Mouse (Mus musculus): Measurements from ENCODE around the gene Gm36864. TPM values are rescaled to one million over a fixed set of nuclear protein-coding genes. Genes with fewer than 3 reads are reported as not detected.
"Not testable (repeated sequence)": the region's sequence is repeated elsewhere in the genome, so short reads cannot be mapped to it uniquely, and the experiment has no call there.

Gene Gm36864
- polyA plus RNA-seq, 1 experiment from 2014 or later: not detected

DNA sequence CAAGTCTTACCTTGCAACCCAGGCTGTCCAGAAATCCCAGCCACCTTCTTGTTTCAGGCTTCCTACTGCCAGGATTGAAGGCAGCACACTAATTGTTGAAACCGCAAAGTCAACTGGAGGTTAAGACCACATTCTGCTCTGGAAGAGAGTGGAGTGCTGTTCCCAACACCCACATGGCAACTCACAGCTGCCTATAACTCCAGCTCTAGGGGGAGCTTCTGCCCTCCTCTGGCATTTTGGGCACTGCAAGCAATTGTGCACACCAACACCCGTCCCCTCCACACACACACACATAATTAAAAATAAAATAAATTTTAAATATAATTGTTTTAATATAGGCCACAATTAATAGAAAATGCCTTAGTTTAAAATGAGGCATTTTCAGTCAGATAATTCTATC is 5.2 kb downstream of the Gm36864 start:
- Histone ChIP-seq H3K4me3 (no peak overlapping the region), H3K36me3 (no peaks in the 10 kb centered on the region), H3K4me2 (no peak overlapping the region), H3K4me1 (peaks cover 7% of the 10 kb centered on the region; the same call in 1 of the 2 replicates), H3K9me3 (no peaks in the 10 kb centered on the region), H3K27ac (no peak overlapping the region), H3K27me3 (no peaks in the 10 kb centered on the region), H3K9ac (no peak overlapping the region)
- ATAC-seq (ENCODE audit: borderline replicate concordance, extremely low read depth, low FRiP score, low TSS enrichment): no peak
- 61% methylated on average over 2 of the region's 2 CpGs for WGBS

DNA sequence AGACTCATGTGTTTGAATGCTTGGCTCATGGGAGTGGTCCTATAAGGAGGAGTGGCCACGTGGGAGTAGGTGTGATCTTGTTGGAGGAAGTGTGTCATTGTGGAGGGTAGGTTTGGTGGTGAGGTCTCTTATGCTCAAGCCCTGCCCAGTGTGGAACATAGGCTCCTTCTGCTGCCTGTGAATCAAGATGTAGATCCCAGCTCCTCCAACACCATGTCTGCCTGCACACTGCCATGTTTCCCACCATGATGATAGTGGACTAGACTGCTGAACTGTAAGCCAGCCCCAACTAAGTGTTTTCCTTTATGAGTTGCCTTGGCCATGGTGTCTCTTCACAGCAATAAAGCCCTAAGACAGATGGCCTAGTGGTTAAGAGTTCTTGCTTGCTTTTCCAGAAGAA is 8.1 kb downstream of the Gm36864 start:
- ATAC-seq (ENCODE audit: borderline replicate concordance, extremely low read depth, low FRiP score, low TSS enrichment): no peak
- Histone ChIP-seq H3K9ac (no peak overlapping the region), H3K4me1 (peaks cover 19% of the 10 kb centered on the region), H3K9me3 (no peaks in the 10 kb centered on the region), H3K27me3 (no peaks in the 10 kb centered on the region), H3K4me3 (no peak overlapping the region), H3K27ac (no peak overlapping the region), H3K4me2 (no peak overlapping the region), H3K36me3 (peaks cover 11% of the 10 kb centered on the region)
- 60% methylated on average over 1 of the region's 1 CpGs for WGBS

DNA sequence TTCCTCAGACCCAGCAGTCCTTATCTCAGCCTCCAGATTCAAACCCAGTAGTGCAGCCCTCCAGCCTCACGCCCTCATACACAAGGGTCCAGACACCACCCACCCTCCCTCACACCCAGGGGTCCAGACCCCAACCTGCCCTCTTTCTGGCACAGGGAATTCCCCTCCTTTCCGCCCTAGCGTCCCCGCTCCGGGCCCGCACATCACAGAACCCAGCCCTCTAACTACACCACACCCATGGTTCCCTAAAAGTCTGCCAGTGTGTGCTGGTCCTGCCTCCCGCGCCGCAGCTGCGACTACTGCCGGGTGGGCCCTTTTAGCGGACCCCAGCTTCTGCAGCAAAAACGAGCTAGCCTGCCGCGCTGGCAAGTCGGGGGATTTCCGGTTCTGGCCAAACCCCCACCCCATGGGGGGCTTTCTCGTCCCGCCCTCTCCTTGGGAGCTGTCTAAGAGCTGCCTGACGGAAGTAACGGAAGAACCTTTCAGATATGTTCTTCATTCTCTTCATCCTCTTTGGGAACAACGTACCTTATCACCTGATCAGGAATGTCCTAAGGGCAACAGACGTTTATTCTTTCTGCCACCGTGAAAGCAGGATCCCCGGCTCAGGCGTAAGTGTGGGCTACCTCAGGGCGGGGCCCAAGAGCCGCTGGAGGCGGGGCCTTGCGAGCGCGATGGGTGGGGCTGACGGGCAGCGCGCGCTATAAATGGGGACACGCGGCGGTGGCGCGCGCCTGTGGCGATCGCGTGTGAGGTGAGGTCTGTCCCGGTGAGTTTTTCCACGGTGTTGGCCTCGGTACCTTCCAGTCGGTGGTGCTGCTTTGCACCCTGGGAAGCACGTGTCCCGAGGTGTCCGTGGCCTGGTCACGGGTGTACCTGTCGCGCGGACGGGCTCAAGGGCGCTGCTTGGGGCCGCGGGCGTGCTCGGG is 10.3 kb downstream of the Gm36864 start, which contains the start of the genes 1700028J19Rik and 2410002F23Rik:
TSS of gene 1700028J19Rik (minus strand) at position 641 of the 929 bp plus-strand sequence.
TSS of gene 2410002F23Rik (plus strand) at position 668 of the 929 bp plus-strand sequence.
- Histone ChIP-seq H3K4me2 (peak within 1 kb of the TSS; percentile 63), H3K4me1 (peaks cover 19% of the 10 kb centered on the region), H3K9me3 (no peaks in the 10 kb centered on the region), H3K27me3 (no peaks in the 10 kb centered on the region), H3K4me3 (peak within 1 kb of the TSS; percentile 99), H3K9ac (peak within 1 kb of the TSS; percentile 91), H3K27ac (peak within 1 kb of the TSS; percentile 93), H3K36me3 (peaks cover 31% of the 10 kb centered on the region)
- under 1% methylated on average over 62 of the region's 62 CpGs for WGBS
- peak; percentile 80 for ATAC-seq (ENCODE audit: borderline replicate concordance, extremely low read depth, low FRiP score, low TSS enrichment)

DNA sequence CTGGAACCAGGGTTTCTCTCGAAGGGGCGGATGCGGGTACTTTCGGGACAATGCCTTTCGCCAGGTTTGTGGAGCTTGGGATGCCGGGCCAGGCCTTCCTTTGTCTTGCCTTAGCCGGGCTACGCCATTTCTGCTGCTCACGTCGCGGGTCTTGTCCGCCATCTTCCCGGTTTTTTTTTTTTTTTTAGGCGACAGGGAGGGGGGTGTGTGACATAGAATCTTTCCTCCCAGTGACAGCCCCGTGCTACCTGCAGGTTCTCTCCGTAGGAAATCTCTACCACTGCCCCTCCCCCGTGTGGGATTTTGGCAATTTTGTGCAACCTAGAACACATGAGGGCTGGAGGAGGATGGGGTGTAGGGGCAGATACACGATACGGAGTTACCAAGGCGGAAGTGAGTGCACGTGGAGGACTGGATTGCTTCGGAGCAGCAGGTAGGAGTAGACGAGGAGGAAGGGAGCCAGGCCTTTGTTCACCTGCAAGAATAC is 11.1 kb downstream of the Gm36864 start:
- Histone ChIP-seq H3K4me1 (peaks cover 19% of the 10 kb centered on the region), H3K4me2 (peak overlapping the region; percentile 63), H3K9ac (peak overlapping the region; percentile 91), H3K36me3 (peaks cover 33% of the 10 kb centered on the region), H3K27me3 (no peaks in the 10 kb centered on the region), H3K9me3 (no peaks in the 10 kb centered on the region), H3K27ac (peak overlapping the region; percentile 93), H3K4me3 (peak overlapping the region; percentile 99)
- peak; percentile 23; the same call in 1 of the 2 replicates for ATAC-seq (ENCODE audit: borderline replicate concordance, extremely low read depth, low FRiP score, low TSS enrichment)
- under 1% methylated on average over 23 of the region's 23 CpGs for WGBS

DNA sequence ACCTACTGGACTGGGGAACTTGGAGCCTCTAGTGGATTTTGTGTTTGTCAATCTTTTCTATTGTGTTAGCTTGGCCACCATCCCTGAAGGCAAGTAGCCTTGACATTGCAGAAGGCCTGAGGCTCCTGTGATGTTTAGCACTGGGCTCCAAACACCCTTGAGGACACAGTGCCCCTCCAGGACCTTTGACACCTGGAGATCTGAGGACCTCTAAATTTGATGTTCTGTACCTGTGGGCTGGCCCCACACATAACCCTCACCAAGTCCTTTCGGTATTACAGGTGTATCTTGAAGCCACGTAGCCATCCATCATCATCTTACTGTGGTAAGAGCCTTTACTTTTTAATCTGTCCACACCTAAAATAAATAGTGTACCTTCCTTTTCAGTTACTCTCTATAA is 12.0 kb downstream of the Gm36864 start:
- H3K27ac ChIP-seq: no peak overlapping the region
- peaks cover 42% of the 10 kb centered on the region for H3K36me3 ChIP-seq
- no peaks in the 10 kb centered on the region for H3K9me3 ChIP-seq
- peak overlapping the region; percentile 91; the same call in 1 of the 2 replicates for H3K9ac ChIP-seq
- H3K4me3 ChIP-seq: peak overlapping the region; percentile 99
- no peaks in the 10 kb centered on the region for H3K27me3 ChIP-seq
- WGBS: 75% methylated on average over 2 of the region's 2 CpGs
- peak overlapping the region; percentile 63 for H3K4me2 ChIP-seq
- ATAC-seq (ENCODE audit: borderline replicate concordance, extremely low read depth, low FRiP score, low TSS enrichment): no peak
- peaks cover 19% of the 10 kb centered on the region for H3K4me1 ChIP-seq

DNA sequence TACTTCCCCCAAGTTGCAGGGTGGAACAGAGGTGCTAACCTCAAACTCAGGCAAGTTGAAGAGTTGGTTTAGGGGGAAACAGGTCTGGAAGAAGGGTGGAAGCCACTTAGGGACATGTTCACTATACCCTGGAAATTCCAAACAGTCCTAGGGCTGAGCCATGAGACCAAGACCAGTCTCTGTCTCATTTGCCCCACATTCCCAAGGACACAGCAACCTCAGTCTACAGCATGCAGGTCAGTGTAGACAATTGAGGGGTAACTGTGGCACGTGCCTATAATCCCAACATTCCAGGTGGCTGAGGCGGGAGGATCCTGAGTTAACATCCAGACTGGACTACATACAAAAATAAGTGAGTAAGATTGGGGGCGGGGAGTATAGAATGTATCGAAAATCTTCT is 13.3 kb downstream of the Gm36864 start:
- WGBS: 93% methylated on average over 4 of the region's 4 CpGs
- no peak overlapping the region for H3K27ac ChIP-seq
- no peak overlapping the region for H3K4me2 ChIP-seq
- H3K4me3 ChIP-seq: no peak overlapping the region
- no peaks in the 10 kb centered on the region for H3K27me3 ChIP-seq
- peaks cover 19% of the 10 kb centered on the region for H3K4me1 ChIP-seq
- H3K9me3 ChIP-seq: no peaks in the 10 kb centered on the region
- no peak overlapping the region for H3K9ac ChIP-seq
- no peak for ATAC-seq (ENCODE audit: borderline replicate concordance, extremely low read depth, low FRiP score, low TSS enrichment)
- H3K36me3 ChIP-seq: peaks cover 44% of the 10 kb centered on the region

DNA sequence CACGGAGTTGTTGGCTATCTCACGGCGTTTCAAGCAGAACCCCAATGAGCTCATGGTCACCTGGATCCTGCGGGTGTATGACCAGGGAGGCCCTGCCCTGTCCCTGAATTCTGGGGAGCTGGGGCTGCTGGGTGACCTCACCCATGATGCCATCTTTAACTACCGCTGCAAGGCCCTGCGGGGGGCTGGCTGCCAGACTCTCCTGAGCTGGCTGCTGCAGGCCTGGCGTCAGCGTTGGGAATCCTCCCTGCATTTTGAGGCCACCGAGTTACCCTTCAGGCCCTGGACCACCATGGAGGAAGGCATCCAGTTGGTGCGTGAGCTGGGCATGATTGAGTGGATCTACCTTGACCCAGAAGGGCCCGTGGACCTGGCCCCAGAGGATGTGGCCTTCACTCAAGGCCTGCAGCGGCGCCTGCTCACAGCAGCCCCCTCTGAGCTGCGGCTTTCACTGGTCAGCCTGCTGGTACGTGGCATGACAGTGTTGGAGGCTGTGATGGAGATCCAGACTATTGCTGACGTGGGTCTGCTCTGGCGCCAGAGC is 14.8 kb downstream of the Gm36864 start:
- H3K27me3 ChIP-seq, H3K9ac ChIP-seq: not testable (repeated sequence)

DNA sequence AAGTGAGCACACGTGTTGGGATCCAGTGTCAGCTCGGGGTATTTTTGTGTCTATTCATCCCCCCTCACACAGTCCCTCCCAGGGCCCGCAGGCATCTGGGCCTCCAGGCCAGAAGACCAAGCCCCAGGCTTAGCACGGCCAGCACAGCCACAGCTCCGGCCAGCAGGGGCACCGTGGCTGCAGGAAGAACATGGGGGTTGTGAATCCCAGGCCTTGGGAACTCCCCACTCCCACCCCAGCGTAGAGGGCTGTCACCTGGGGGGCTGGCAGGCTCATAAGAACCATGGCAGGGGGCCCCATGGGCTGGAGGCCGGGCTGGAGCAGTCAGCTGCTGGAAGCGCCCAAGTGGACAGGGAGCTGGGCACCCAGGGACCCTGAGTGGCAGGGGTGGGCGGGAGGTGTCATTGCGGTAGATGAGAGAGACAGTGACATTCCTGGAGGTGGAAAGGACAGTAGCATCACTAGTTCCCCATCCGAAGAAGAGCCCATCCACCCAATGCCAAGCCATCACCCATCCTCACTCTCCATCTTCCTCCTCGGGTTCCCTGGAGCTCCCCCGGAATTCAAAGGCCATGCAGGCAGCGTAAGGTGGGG is 17.1 kb downstream of the Gm36864 start:
- Histone ChIP-seq H3K27me3 (no peaks in the 10 kb centered on the region), H3K4me2 (no peak overlapping the region), H3K9me3 (no peaks in the 10 kb centered on the region), H3K27ac (no peak overlapping the region), H3K9ac (no peak overlapping the region), H3K4me1 (peaks cover 4% of the 10 kb centered on the region), H3K36me3 (peaks cover 40% of the 10 kb centered on the region), H3K4me3 (no peak overlapping the region)
- 0 out of 2 replicates have a peak, but pooled peaks have one; percentile 3 for ATAC-seq (ENCODE audit: borderline replicate concordance, extremely low read depth, low FRiP score, low TSS enrichment)
- WGBS: 59% methylated on average over 15 of the region's 15 CpGs

More for the DNA sequence above, 14.8 kb downstream of the Gm36864 start:
- ATAC-seq (ENCODE audit: borderline replicate concordance, extremely low read depth, low FRiP score, low TSS enrichment); H3K4me3 ChIP-seq; H3K9me3 ChIP-seq; H3K27ac ChIP-seq; H3K4me2 ChIP-seq: not testable (repeated sequence)
- Histone ChIP-seq H3K36me3 (peaks cover 44% of the 10 kb centered on the region), H3K4me1 (peaks cover 12% of the 10 kb centered on the region)
- 83% methylated on average over 17 of the region's 17 CpGs for WGBS

DNA sequence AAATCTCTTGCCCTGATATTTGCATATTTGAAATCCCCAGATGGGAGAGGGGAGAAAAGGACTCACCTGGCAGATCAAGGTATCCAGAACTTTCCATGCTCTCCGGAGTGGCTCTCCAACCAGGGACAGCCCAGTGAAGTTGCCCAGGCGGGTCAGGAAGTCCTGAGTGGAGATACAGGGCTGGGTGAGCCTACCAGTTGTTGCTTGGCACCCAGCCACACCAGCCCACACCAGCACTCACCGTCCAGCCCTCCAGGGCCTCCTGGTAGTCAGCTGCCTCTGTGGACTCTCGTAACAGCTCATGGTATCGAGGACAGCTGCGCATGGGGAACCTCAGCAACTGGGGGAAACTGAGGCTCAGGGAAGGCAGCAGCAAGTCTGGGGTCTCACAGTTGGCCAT is 19.0 kb downstream of the Gm36864 start:
- no peak for ATAC-seq (ENCODE audit: borderline replicate concordance, extremely low read depth, low FRiP score, low TSS enrichment)
- Histone ChIP-seq H3K9me3 (no peaks in the 10 kb centered on the region), H3K27ac (no peak overlapping the region), H3K4me3 (no peak overlapping the region), H3K4me2 (no peak overlapping the region), H3K27me3 (no peaks in the 10 kb centered on the region), H3K4me1 (no peaks in the 10 kb centered on the region), H3K9ac (no peak overlapping the region), H3K36me3 (peaks cover 24% of the 10 kb centered on the region)
- WGBS: 68% methylated on average over 6 of the region's 6 CpGs

DNA sequence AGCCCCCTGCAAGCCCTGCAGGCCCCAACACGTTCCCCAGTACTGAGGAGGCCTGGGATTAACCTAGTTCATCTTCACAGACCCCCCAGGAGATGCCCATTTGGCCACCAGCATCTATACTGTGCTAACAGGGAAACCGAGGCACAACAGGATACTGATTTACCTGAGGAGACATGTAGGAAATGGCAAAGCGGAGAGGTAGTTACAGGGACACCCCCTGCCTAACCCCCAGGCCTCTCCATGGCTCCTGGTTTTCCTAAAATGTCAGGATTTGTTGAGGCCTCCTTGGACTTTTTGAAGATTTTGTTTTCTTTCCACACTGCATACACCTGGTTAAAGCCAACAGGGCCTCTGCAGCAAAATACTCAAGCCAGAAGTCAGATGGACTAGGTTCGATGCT is 21.3 kb downstream of the Gm36864 start, which contains the start of gene Acp4:
TSS of gene Acp4 (minus strand) at position 101 of the 400 bp plus-strand sequence.
- no peaks in the 10 kb centered on the region for H3K9me3 ChIP-seq
- H3K9ac ChIP-seq: no peak within 1 kb of the TSS
- H3K4me3 ChIP-seq: no peak within 1 kb of the TSS
- ATAC-seq (ENCODE audit: borderline replicate concordance, extremely low read depth, low FRiP score, low TSS enrichment): no peak
- WGBS: 87% methylated on average over 4 of the region's 4 CpGs
- H3K36me3 ChIP-seq: peaks cover 9% of the 10 kb centered on the region
- H3K27ac ChIP-seq: no peak within 1 kb of the TSS
- H3K27me3 ChIP-seq: peaks cover 7% of the 10 kb centered on the region; the same call in 1 of the 2 replicates
- H3K4me1 ChIP-seq: no peaks in the 10 kb centered on the region
- H3K4me2 ChIP-seq: no peak within 1 kb of the TSS

DNA sequence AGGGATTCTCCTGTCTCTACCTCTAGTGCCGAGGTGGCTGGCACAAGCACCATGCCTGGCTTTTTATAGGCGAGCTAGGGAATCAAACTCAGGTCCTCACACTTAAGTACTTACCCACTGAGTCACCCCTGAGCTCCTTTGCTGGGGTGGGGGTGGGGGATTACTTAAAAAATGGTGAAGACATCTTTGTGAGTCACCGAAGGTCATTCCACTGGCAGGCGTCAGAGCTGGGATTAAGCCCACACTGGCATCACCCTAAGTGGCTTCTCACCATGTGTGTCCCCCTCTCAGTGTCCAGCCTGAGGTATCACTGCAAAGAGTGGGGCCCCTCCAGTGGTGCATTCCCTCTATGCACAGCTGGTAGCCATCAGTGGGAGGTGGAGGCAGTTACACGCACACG is 24.4 kb downstream of the Gm36864 start:
- Histone ChIP-seq H3K4me3 (no peak overlapping the region), H3K36me3 (no peaks in the 10 kb centered on the region), H3K4me2 (no peak overlapping the region), H3K4me1 (peaks cover 5% of the 10 kb centered on the region; the same call in 1 of the 2 replicates), H3K27ac (no peak overlapping the region), H3K9ac (no peak overlapping the region), H3K27me3 (peaks cover 26% of the 10 kb centered on the region), H3K9me3 (no peaks in the 10 kb centered on the region)
- WGBS: 66% methylated on average over 6 of the region's 6 CpGs
- no peak for ATAC-seq (ENCODE audit: borderline replicate concordance, extremely low read depth, low FRiP score, low TSS enrichment)

Data from lung, embryonic 15.5 days (tissue).